Mouse (Mus musculus): ENCODE measurements around the gene Add3. TPM values are rescaled to one million over a fixed set of nuclear protein-coding genes. Genes with fewer than 3 reads are reported as not detected.

Add3 gene
- total and polyA plus RNA-seq, 3 experiments, result 16.3 to 18.4 (median 16.4) TPM

DNA sequence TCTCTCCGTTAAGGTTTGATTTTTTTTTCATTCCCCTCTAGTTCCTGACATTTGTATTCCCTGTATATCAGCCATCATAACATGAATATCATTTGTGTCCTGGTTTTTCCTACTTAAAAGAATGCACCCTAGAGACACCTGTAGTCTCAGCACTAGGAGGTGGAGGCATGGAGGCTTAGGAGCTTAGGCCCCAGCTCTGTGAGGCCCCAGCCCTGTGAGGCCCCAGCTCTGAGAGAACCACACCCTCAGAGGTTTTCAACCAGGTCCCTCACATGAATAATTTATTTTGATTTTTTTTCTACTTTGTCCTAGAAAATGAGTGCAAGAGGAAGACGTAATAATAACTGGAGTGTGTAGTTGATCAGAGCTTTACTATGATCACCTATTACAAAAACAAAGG lies 107.3 kb downstream of the Add3 start:
- DNase-seq (ENCODE audit: extremely low read depth), result no peak
- Histone ChIP-seq H3K4me1 (ENCODE audit: control insufficient read depth in 1 of 2, insufficient read depth in 2 of 2) (peaks cover 2 to 15% of the 10 kb centered on the region in 2 experiments; a peak in 3 of 4 replicates), H3K9ac (ENCODE audit: insufficient read depth, low read depth) (no peak overlapping the region), H3K27ac (ENCODE audit: insufficient read depth, low read depth) (no peak overlapping the region), H3K79me2 (replicated peaks; ENCODE audit: control insufficient read depth, extremely low read depth, insufficient read depth, poor library complexity, severe bottlenecking) (no peaks in the 10 kb centered on the region), H3K27me3 (replicated peaks) (no peaks in the 10 kb centered on the region), H3K9me3 (replicated peaks; ENCODE audit: low read length) (no peaks in the 10 kb centered on the region), H3K4me2 (ENCODE audit: insufficient read depth, low read depth, poor library complexity, severe bottlenecking) (no peak overlapping the region), H3K36me3 (replicated peaks in 1 of 2; ENCODE audit: control insufficient read depth in 1 of 2, insufficient read depth in 1 of 2, low read length in 1 of 2) (peaks cover 12 to 42% of the 10 kb centered on the region in 2 experiments), H3K4me3 (replicated peaks in 1 of 3; ENCODE audit: low read depth in 2 of 3, low read length in 2 of 3, poor library complexity in 1 of 3) (no peak overlapping the region)
- TF ChIP-seq TCF12 (IDR thresholded peaks at IDR 0.05; ENCODE audit: low read depth, low read length) (no peak), MAZ (IDR thresholded peaks at IDR 0.05; ENCODE audit: low read depth, low read length) (no peak), BHLHE40 (IDR thresholded peaks at IDR 0.05; ENCODE audit: low read depth, low read length) (no peak), GABPA (IDR thresholded peaks at IDR 0.05; ENCODE audit: insufficient replicate concordance, low read depth, low read length) (no peak), USF2 (conservative IDR thresholded peaks at IDR 0.05; ENCODE audit: low read depth, low read length) (no peak), IRF4 (IDR thresholded peaks at IDR 0.05; ENCODE audit: low read depth, low read length) (no peak), MEF2A (IDR thresholded peaks at IDR 0.05; ENCODE audit: borderline replicate concordance, low read depth, low read length) (no peak), ZNF384 (IDR thresholded peaks at IDR 0.05; ENCODE audit: low read depth, low read length) (no peak), SMC3 (IDR thresholded peaks at IDR 0.05; ENCODE audit: low read depth, low read length) (no peak), SIN3A (IDR thresholded peaks at IDR 0.05; ENCODE audit: low read length) (no peak), EP300 (IDR thresholded peaks at IDR 0.05; ENCODE audit: low read length) (no peak), TBP (conservative IDR thresholded peaks at IDR 0.05; ENCODE audit: low read depth, low read length) (no peak), UBTF (IDR thresholded peaks at IDR 0.05; ENCODE audit: low read depth, low read length) (no peak), CHD1 (IDR thresholded peaks at IDR 0.05; ENCODE audit: low read depth, low read length) (no peak)
- in situ Hi-C loops (cut with MboI; ENCODE audit: low pct_ligation_motif_present, low pct_unique_long_range_greater_than_20kb, low sequenced_read_pairs), result loop anchor here (5.0 kb wide), 1 partner anchor 115 kb away; no protein-coding TSS in a partner anchor
- dilution Hi-C loops (cut with MboI; ENCODE audit: extremely low pct_ligation_motif_present, extremely low pct_unique_long_range_greater_than_20kb, low sequenced_read_pairs), result no loop called here

DNA sequence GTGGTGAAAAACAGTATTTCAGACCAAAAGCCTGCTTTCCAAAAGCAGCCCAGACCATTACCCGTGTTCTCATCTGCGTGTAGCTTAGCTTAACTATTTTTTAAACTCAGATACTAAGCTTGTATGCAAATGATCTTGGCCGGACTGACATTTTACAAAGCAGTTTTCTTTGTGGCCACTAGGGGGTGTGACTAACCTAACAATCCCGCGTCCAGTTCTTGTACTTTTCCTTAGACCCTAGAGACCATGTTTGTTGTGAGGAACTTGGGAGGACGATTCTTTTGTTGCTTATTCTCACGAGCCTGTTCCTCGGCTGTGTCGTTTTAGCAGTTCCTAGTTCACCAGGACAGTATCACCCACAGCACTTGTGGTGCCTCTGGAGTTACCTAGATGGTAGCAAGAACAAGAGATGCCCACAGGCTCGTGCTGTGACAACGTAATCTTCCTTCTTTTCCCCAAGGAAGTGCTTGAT lies 107.8 kb downstream of the Add3 start:
- H3K4me1 ChIP-seq (ENCODE audit: control insufficient read depth in 1 of 2, insufficient read depth in 2 of 2), result peaks cover 5 to 15% of the 10 kb centered on the region in 2 experiments; a peak in 3 of 4 replicates
- no peak overlapping the region for H3K4me3 ChIP-seq (replicated peaks in 1 of 3; ENCODE audit: low read depth in 2 of 3, low read length in 2 of 3, poor library complexity in 1 of 3)
- peak; percentile 62 for DNase-seq (ENCODE audit: extremely low read depth)
- H3K27me3 ChIP-seq (replicated peaks), result no peaks in the 10 kb centered on the region
- no peak overlapping the region for H3K9ac ChIP-seq (ENCODE audit: insufficient read depth, low read depth)
- no peaks in the 10 kb centered on the region for H3K9me3 ChIP-seq (replicated peaks; ENCODE audit: low read length)
- in situ Hi-C loops (cut with MboI; ENCODE audit: low pct_ligation_motif_present, low pct_unique_long_range_greater_than_20kb, low sequenced_read_pairs) (loop anchor here (5.0 kb wide), 1 partner anchor 114 kb away; no protein-coding TSS in a partner anchor), dilution Hi-C loops (cut with MboI; ENCODE audit: extremely low pct_ligation_motif_present, extremely low pct_unique_long_range_greater_than_20kb, low sequenced_read_pairs) (no loop called here)
- TF ChIP-seq POLR2A (IDR thresholded peaks at IDR 0.05; ENCODE audit: low read depth, low read length) (no peak), E2F4 (IDR thresholded peaks at IDR 0.05; ENCODE audit: insufficient replicate concordance, low read depth, low read length) (no peak), IRF4 (IDR thresholded peaks at IDR 0.05; ENCODE audit: low read depth, low read length) (no peak), ZC3H11A (IDR thresholded peaks at IDR 0.05; ENCODE audit: low read depth, low read length) (peak; percentile 90), NELFE (IDR thresholded peaks at IDR 0.05; ENCODE audit: low read depth, low read length) (peak; percentile 31; the same call in 1 of the 2 replicates), NRF1 (IDR thresholded peaks at IDR 0.05; ENCODE audit: low read depth, low read length) (no peak), RAD21 (IDR thresholded peaks at IDR 0.05; ENCODE audit: low read depth, low read length) (peak; percentile 98), USF2 (conservative IDR thresholded peaks at IDR 0.05; ENCODE audit: low read depth, low read length) (no peak), HCFC1 (IDR thresholded peaks at IDR 0.05; ENCODE audit: low read depth, low read length) (no peak), SMC3 (IDR thresholded peaks at IDR 0.05; ENCODE audit: low read depth, low read length) (peak; percentile 95), RCOR1 (conservative IDR thresholded peaks at IDR 0.05; ENCODE audit: low read depth, low read length) (no peak), ZMIZ1 (IDR thresholded peaks at IDR 0.05; ENCODE audit: low read depth, low read length) (no peak), CTCF (conservative IDR thresholded peaks at IDR 0.05 in 1 of 2, IDR thresholded peaks at IDR 0.05 in 1 of 2; ENCODE audit: low read depth in 2 of 2, low read length in 2 of 2) (peak; percentile 88 to 97)
- H3K36me3 ChIP-seq (replicated peaks in 1 of 2; ENCODE audit: control insufficient read depth in 1 of 2, insufficient read depth in 1 of 2, low read length in 1 of 2), result peaks cover 11 to 38% of the 10 kb centered on the region in 2 experiments
- H3K27ac ChIP-seq (ENCODE audit: insufficient read depth, low read depth), result no peak overlapping the region
- no peak overlapping the region for H3K4me2 ChIP-seq (ENCODE audit: insufficient read depth, low read depth, poor library complexity, severe bottlenecking)
- H3K79me2 ChIP-seq (replicated peaks; ENCODE audit: control insufficient read depth, extremely low read depth, insufficient read depth, poor library complexity, severe bottlenecking), result no peaks in the 10 kb centered on the region
